Mouse (Mus musculus): Measurements from ENCODE around the gene Agpat4.
A peak's percentile ranks its signal among the peaks of the same experiment; 100 is the strongest.

Gene Agpat4

GRCm38 (mm10) chr17:12228001-12228400, 109.5 kb downstream of the Agpat4 start:
- DNase-seq (ENCODE audit: low spot score in 2 of 2) = no peak

- no peak for DNase-seq (ENCODE audit: low spot score in 2 of 2)
Observed at GRCm38 (mm10) chr17:12228471-12228870, 110.0 kb downstream of the Agpat4 start.

- no peak for DNase-seq (ENCODE audit: low spot score in 2 of 2)
Observed at GRCm38 (mm10) chr17:12229756-12230155, 111.3 kb downstream of the Agpat4 start.

GRCm38 (mm10) chr17:12230167-12230566, 111.7 kb downstream of the Agpat4 start:
- DNase-seq (ENCODE audit: low spot score in 2 of 2) = no peak

- DNase-seq (ENCODE audit: low spot score in 2 of 2) = no peak
Observed at GRCm38 (mm10) chr17:12231087-12231486, 112.6 kb downstream of the Agpat4 start.

GRCm38 (mm10) chr17:12232724-12233123, 114.2 kb downstream of the Agpat4 start:
- no peak for DNase-seq (ENCODE audit: low spot score in 2 of 2)

GRCm38 (mm10) chr17:12240701-12241100, 122.2 kb downstream of the Agpat4 start:
- DNase-seq (ENCODE audit: low spot score in 2 of 2) = no peak

- DNase-seq (ENCODE audit: low spot score in 2 of 2) = peak; percentile 10 to 45
Observed at GRCm38 (mm10) chr17:12249783-12250504, 131.4 kb downstream of the Agpat4 start.

- DNase-seq (ENCODE audit: low spot score in 2 of 2) = no peak
Observed at GRCm38 (mm10) chr17:12250581-12250980, 132.1 kb downstream of the Agpat4 start.

GRCm38 (mm10) chr17:12256142-12256541, 137.6 kb downstream of the Agpat4 start:
- DNase-seq (ENCODE audit: low spot score in 2 of 2) = no peak

- no peak for DNase-seq (ENCODE audit: low spot score in 2 of 2)
Observed at GRCm38 (mm10) chr17:12258517-12258916, 140.0 kb downstream of the Agpat4 start.

GRCm38 (mm10) chr17:12259957-12260356, 141.5 kb downstream of the Agpat4 start:
- peak; percentile 15 to 19 for DNase-seq (ENCODE audit: low spot score in 2 of 2)

GRCm38 (mm10) chr17:12261376-12261775, 142.9 kb downstream of the Agpat4 start:
- DNase-seq (ENCODE audit: low spot score in 2 of 2) = no peak

GRCm38 (mm10) chr17:12261887-12262286, 143.4 kb downstream of the Agpat4 start:
- no peak for DNase-seq (ENCODE audit: low spot score in 2 of 2)

- DNase-seq (ENCODE audit: low spot score in 2 of 2) = no peak
Observed at GRCm38 (mm10) chr17:12262851-12263250, 144.3 kb downstream of the Agpat4 start.

- DNase-seq (ENCODE audit: low spot score in 2 of 2) = no peak
Observed at GRCm38 (mm10) chr17:12263787-12264186, 145.3 kb downstream of the Agpat4 start.

- no peak for DNase-seq (ENCODE audit: low spot score in 2 of 2)
Observed at GRCm38 (mm10) chr17:12264293-12264692, 145.8 kb downstream of the Agpat4 start.

- peak; percentile 36 to 42 for DNase-seq (ENCODE audit: low spot score in 2 of 2)
Observed at GRCm38 (mm10) chr17:12265969-12266925, 147.7 kb downstream of the Agpat4 start.

- DNase-seq (ENCODE audit: low spot score in 2 of 2) = no peak
Observed at GRCm38 (mm10) chr17:12268091-12268490, 149.6 kb downstream of the Agpat4 start.

- no peak for DNase-seq (ENCODE audit: low spot score in 2 of 2)
Observed at GRCm38 (mm10) chr17:12268538-12268937, 150.0 kb downstream of the Agpat4 start.
